Mouse (Mus musculus): Measurements from ENCODE around the gene Btbd1. TPM values are rescaled to one million over a fixed set of nuclear protein-coding genes. Genes with fewer than 3 reads are reported as not detected.

Gene Btbd1
- 11.1 and 14.1 TPM in 2 replicates for polyA plus RNA-seq (2012; ENCODE audit: low replicate concordance)

DNA sequence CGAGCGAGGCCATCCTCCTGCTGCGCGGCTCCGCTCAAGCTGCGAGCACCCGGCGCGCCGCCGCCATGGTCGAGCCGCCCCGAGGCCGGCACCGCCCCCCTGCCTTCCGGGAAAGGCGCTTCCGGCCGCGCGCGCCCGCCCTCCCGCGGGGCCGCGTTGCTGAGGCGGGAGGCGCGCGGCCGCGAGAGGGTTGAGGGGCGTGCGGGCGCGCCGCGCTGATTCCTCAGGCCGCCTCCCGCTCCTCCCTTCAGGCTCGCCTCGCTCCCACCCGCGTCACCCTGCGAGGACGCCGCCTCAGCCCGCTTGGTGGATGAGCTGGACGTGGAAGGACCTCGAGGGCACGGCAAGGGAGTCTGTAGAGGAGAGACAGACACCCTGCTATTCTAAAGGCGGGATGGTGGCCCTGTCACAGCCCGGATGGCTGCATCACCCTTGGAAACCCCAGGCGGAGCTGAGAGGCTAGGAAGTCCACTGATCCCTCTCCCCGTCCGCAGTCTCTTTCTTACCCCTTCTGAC, at the start of gene Btbd1:
Btbd1 (minus strand) TSS at position 53 of the 516 bp plus-strand sequence.

DNA sequence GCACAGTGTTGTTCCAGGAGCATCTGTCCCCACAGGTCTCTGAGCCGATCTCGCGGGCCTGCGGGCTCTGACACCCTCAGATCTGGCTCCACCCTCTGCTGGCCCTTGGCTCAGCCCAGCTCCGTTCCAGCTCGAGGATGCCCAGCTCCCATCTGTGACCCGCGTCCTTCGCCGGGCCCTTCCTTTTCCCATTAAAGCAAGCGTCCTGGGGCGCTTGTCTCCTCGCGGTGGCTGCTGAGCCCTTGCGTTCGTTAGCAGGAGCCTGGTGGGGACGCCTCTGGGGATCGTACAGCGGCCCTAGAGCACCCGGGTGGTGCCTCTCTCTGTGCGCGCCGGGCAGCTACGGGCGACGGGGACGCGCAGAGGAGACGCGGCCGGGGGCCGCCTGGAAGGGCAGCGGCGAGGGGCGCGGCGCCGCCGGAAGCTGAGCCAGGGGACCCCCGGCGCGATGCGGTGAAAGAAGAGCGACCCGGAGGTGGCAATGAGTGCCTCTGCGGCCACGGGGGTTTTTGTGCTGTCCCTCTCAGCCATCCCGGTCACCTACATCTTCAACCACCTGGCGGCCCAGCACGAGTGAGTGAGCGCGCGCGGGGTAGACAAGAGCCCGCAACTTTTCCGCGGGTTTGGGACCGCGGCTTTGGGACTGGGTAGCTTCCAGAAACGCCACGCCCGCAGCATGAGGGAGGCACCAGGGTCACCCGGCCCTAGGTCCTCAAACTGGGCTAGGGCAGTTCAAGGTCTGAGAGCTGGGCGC, 29.9 kb upstream of the Btbd1 start, which contains the start of gene Tm6sf1:
Tm6sf1 (plus strand) TSS at position 34 of the 754 bp plus-strand sequence.

DNA sequence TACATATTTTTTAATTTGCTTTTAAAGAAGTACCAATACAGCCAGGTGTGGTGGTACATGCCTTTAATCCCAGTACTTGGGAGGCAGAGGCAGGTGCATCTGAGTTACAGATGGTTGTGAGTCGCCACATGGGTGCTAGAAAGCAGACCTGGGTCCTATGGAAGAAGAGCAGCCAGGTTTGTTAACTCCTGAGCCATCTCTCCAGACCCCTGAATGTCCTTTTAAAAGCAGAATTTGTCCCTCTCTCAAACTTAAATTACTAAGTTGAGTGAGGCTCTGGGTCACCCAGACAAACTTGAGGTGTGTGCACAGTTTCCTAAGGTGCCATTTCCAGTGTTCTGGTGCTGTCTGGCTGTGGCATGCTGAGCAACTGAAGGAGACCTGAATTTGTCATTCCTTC, 26.5 kb upstream of the Btbd1 start, which contains the start of gene Gm10160:
Gm10160 (minus strand) TSS at position 101 of the 400 bp plus-strand sequence.

DNA sequence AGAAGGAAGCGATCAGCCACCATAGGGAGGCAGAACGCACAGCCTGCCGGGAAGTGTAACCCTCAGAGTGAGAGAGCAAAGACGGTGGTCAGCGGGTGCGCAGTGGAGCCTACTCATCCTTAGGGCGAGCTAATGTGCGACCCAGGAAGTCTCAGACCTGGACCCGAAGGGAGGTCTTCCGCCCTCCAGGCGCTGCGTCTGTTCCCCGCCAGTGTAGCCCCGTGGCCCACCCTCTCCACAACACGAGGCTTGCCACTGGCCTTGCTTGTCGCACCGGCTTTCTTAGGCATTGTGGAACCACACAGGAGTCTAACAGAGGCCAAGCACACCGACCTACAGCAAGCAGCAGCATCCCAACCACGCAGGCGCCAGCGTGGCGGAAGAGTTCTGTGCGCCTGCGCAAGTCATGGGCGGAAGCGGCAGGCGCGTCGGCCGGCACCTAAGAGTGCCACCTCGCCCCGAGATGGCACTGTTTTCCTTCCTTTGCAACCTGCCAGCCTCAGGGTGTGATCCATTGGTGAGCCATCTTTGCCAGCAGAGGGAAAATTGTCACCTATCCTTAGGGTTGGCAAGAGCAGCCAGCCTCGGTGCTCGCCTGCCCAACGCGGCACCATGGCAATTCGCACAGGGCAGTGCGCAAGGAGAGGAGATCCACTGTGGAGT, 40.0 kb downstream of the Btbd1 start, which contains the start of gene 3110040N11Rik:
3110040N11Rik (minus strand) TSS at position 384 of the 663 bp plus-strand sequence.

DNA sequence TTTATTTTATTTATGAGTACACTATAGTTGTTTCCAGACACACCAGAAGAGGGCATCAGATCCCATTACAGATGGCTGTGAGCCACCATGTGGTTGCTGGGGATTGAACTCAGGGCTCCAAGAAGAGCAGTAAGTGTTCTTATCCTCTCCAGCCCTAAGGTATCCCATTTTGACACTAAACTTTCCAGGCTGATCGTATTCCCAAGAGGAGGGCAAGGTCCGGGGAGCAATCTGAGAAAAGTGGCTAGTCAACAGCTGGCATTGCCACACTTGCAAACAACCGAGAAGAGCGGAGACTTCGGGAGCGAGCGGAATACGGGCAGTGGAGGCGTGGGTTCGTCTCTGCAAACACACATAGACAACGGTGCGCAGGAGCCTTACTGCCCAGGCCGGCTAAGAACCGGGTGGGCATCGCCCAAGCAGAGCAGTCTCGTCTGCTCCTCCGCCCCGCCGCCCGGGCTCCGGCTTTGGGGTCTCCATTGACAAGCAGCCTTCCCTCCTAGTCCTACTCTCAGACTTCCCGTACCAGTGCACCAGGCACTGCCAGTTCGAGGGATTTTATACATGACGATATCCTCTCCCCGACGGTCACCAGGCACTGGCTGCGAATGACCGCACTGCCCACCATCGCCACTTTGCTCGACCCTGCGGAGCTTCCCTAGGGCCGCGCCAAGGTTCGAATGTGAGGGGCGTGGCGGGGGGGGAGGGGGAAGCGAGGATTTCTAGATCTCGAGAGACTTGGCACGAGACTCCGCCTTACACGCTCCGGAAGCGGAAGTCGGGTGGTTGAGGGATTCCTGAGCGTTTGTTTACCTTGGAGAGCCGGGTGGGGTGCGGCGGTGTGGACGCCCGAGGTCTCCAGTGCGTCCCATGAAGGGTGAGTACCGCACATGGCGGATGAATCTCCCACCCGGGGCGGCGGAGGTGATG, 66.8 kb downstream of the Btbd1 start, which contains the start of gene Ramac:
Ramac (plus strand) TSS at position 746 of the 930 bp plus-strand sequence.

Other genes with a start within 250 kb of the Btbd1 start
- 0.17 and 0.23 TPM in 2 replicates for gene Homer2, start 121.9 kb downstream of the Btbd1 start, polyA plus RNA-seq (2012; ENCODE audit: low replicate concordance)
- 7.6 and 17.5 TPM in 2 replicates for gene Ramac, start 66.5 kb downstream of the Btbd1 start, polyA plus RNA-seq (2012; ENCODE audit: low replicate concordance)
- 15.9 and 21.6 TPM in 2 replicates for gene 3110040N11Rik, start 40.0 kb downstream of the Btbd1 start, polyA plus RNA-seq (2012; ENCODE audit: low replicate concordance)
- gene Gm10160, start 26.4 kb upstream of the Btbd1 start, polyA plus RNA-seq (2012; ENCODE audit: low replicate concordance) = not detected in 2 replicates
- gene Tm6sf1, start 29.6 kb upstream of the Btbd1 start, polyA plus RNA-seq (2012; ENCODE audit: low replicate concordance) = 98.6 and 153 TPM in 2 replicates
- gene Hdgfl3, start 105.0 kb upstream of the Btbd1 start, polyA plus RNA-seq (2012; ENCODE audit: low replicate concordance) = 0.81 and 0.90 TPM in 2 replicates
- not detected in 2 replicates for gene Bnc1, start 162.9 kb upstream of the Btbd1 start, polyA plus RNA-seq (2012; ENCODE audit: low replicate concordance)

All from hematopoietic multipotent progenitor cell, adult 10-12 weeks (in vitro differentiated cells).